Mouse (Mus musculus) heart, postnatal 0 days (tissue): ENCODE data around the gene Ece1.

Experiments used
- CTCF ChIP-seq: IDR thresholded peaks from 2 replicates; pipeline ENCODE4 v1.5.1; 2016; ENCODE audit warnings: antibody characterized with exemption, control low read depth, low read depth
- EP300 ChIP-seq: IDR thresholded peaks from 2 replicates; pipeline ENCODE4 v1.6.1; 2016; ENCODE audit warnings: antibody characterized with exemption, low read depth

GRCm38 (mm10) chr4:137882663-137883062, 20.6 kb downstream of the Ece1 start:
- TF ChIP-seq CTCF = no peak
- no peak for TF ChIP-seq EP300
